Mouse (Mus musculus): ENCODE measurements around the gene Tmod2. TPM values are rescaled to one million over a fixed set of nuclear protein-coding genes. Genes with fewer than 3 reads are reported as not detected.
A peak's percentile ranks its signal among the peaks of the same experiment; 100 is the strongest.
"Not testable (repeated sequence)": the region's sequence is repeated elsewhere in the genome, so short reads cannot be mapped to it uniquely, and the experiment has no call there.

Tmod2 gene
- total and polyA plus RNA-seq, 3 experiments = 0.16 to 1.7 (median 0.17) TPM

- no peak for TF ChIP-seq KAT2A (IDR thresholded peaks at IDR 0.05; ENCODE audit: insufficient replicate concordance, low read length)
- no peak for TF ChIP-seq ZNF384 (IDR thresholded peaks at IDR 0.05; ENCODE audit: low read depth, low read length)
- TF ChIP-seq USF2 (conservative IDR thresholded peaks at IDR 0.05; ENCODE audit: low read depth, low read length) = no peak
- no peak for TF ChIP-seq GABPA (IDR thresholded peaks at IDR 0.05; ENCODE audit: insufficient replicate concordance, low read depth, low read length)
- peak; percentile 78; the same call in 1 of the 2 replicates for TF ChIP-seq TCF12 (IDR thresholded peaks at IDR 0.05; ENCODE audit: low read depth, low read length)
These were observed 10.3 kb upstream of the Tmod2 start (continued) for GRCm38 (mm10) chr9:75621428-75621827.

GRCm38 (mm10) chr9:75619761-75620160 is 8.6 kb upstream of the Tmod2 start:
- H3K9me3 ChIP-seq (replicated peaks; ENCODE audit: low read length); H3K27ac ChIP-seq (ENCODE audit: insufficient read depth, low read depth); H3K4me2 ChIP-seq (ENCODE audit: insufficient read depth, low read depth, poor library complexity, severe bottlenecking); in situ Hi-C loops (cut with MboI; ENCODE audit: low pct_ligation_motif_present, low pct_unique_long_range_greater_than_20kb, low sequenced_read_pairs); H3K79me2 ChIP-seq (replicated peaks; ENCODE audit: control insufficient read depth, extremely low read depth, insufficient read depth, poor library complexity, severe bottlenecking); H3K9ac ChIP-seq (ENCODE audit: insufficient read depth, low read depth); H3K36me3 ChIP-seq (replicated peaks in 1 of 2; ENCODE audit: control insufficient read depth in 1 of 2, insufficient read depth in 1 of 2, low read length in 1 of 2); dilution Hi-C loops (cut with MboI; ENCODE audit: extremely low pct_ligation_motif_present, extremely low pct_unique_long_range_greater_than_20kb, low sequenced_read_pairs); H3K27me3 ChIP-seq (replicated peaks); DNase-seq (ENCODE audit: extremely low read depth); H3K4me3 ChIP-seq (replicated peaks in 1 of 3; ENCODE audit: low read depth in 2 of 3, low read length in 2 of 3, poor library complexity in 1 of 3): not testable (repeated sequence)
- peak; percentile 92 for TF ChIP-seq ETS1 (conservative IDR thresholded peaks at IDR 0.05; ENCODE audit: low read depth, low read length)
- H3K4me1 ChIP-seq (ENCODE audit: control insufficient read depth in 1 of 2, insufficient read depth in 2 of 2) = peaks cover 5 to 34% of the 10 kb centered on the region in 2 experiments

- Histone ChIP-seq H3K4me2 (ENCODE audit: insufficient read depth, low read depth, poor library complexity, severe bottlenecking) (no peak overlapping the region), H3K79me2 (replicated peaks; ENCODE audit: control insufficient read depth, extremely low read depth, insufficient read depth, poor library complexity, severe bottlenecking) (no peaks in the 10 kb centered on the region), H3K9me3 (replicated peaks; ENCODE audit: low read length) (peaks cover 3% of the 10 kb centered on the region), H3K36me3 (replicated peaks in 1 of 2; ENCODE audit: control insufficient read depth in 1 of 2, insufficient read depth in 1 of 2, low read length in 1 of 2) (no peaks in the 10 kb centered on the region), H3K9ac (ENCODE audit: insufficient read depth, low read depth) (no peak overlapping the region), H3K27me3 (replicated peaks) (peaks cover 4% of the 10 kb centered on the region), H3K27ac (ENCODE audit: insufficient read depth, low read depth) (no peak overlapping the region), H3K4me3 (replicated peaks in 1 of 3; ENCODE audit: low read depth in 2 of 3, low read length in 2 of 3, poor library complexity in 1 of 3) (no peak overlapping the region), H3K4me1 (ENCODE audit: control insufficient read depth in 1 of 2, insufficient read depth in 2 of 2) (peaks cover 5 to 34% of the 10 kb centered on the region in 2 experiments)
- no peak for DNase-seq (ENCODE audit: extremely low read depth)
- in situ Hi-C loops (cut with MboI; ENCODE audit: low pct_ligation_motif_present, low pct_unique_long_range_greater_than_20kb, low sequenced_read_pairs) = no loop called here
- TF ChIP-seq TBP (conservative IDR thresholded peaks at IDR 0.05; ENCODE audit: low read depth, low read length) (no peak), CHD2 (IDR thresholded peaks at IDR 0.05; ENCODE audit: low read length) (no peak), SIN3A (IDR thresholded peaks at IDR 0.05; ENCODE audit: low read length) (no peak), USF2 (conservative IDR thresholded peaks at IDR 0.05; ENCODE audit: low read depth, low read length) (no peak), ZKSCAN1 (IDR thresholded peaks at IDR 0.05; ENCODE audit: borderline replicate concordance, low read depth, low read length) (no peak), IRF4 (IDR thresholded peaks at IDR 0.05; ENCODE audit: low read depth, low read length) (no peak), MEF2A (IDR thresholded peaks at IDR 0.05; ENCODE audit: borderline replicate concordance, low read depth, low read length) (no peak), MXI1 (IDR thresholded peaks at IDR 0.05; ENCODE audit: low read depth, low read length) (no peak), ZMIZ1 (IDR thresholded peaks at IDR 0.05; ENCODE audit: low read depth, low read length) (no peak), PAX5 (IDR thresholded peaks at IDR 0.05; ENCODE audit: low read length) (no peak), BHLHE40 (IDR thresholded peaks at IDR 0.05; ENCODE audit: low read depth, low read length) (no peak), RCOR1 (conservative IDR thresholded peaks at IDR 0.05; ENCODE audit: low read depth, low read length) (no peak)
- dilution Hi-C loops (cut with MboI; ENCODE audit: extremely low pct_ligation_motif_present, extremely low pct_unique_long_range_greater_than_20kb, low sequenced_read_pairs) = no loop called here
These were observed 7.8 kb upstream of the Tmod2 start for GRCm38 (mm10) chr9:75618836-75619400.
